ENCODE assay signal across 8 mouse cellular contexts in genomic region chr14:46885429-46885755, GRCm38 (mm10). TPM values are rescaled to one million over a fixed set of nuclear protein-coding genes. Genes with fewer than 3 reads are reported as not detected.
DNase-seq lines count a peak whose midpoint lies in the region; ATAC-seq and TF ChIP-seq lines count a peak whose summit lies in the region.

No protein-coding gene starts in this region.

- TF ChIP-seq CTCF in left cerebral cortex, adult 2 months (IDR thresholded peaks at IDR 0.05), result no peak; the same call in 1 of the 2 replicates

- no peaks in the 10 kb centered on the region for H3K9me3 ChIP-seq in forebrain, embryonic 12.5 days
- no peaks in the 10 kb centered on the region for H3K9me3 ChIP-seq in kidney, embryonic 15.5 days (replicated peaks)
- no peaks in the 10 kb centered on the region for H3K9me3 ChIP-seq in neural tube, embryonic 14.5 days (ENCODE audit: control insufficient read depth, low read length)

- peak overlapping the region; percentile 80; the same call in 1 of the 2 replicates for H3K9ac ChIP-seq in forebrain, embryonic 12.5 days
- H3K9ac ChIP-seq in kidney, embryonic 15.5 days, result peak overlapping the region; percentile 69; the same call in 1 of the 2 replicates
- peak overlapping the region; percentile 61 for H3K9ac ChIP-seq in neural tube, embryonic 14.5 days (replicated peaks; ENCODE audit: low read depth, low read length)

- H3K4me3 ChIP-seq in left cerebral cortex, adult 2 months, result peak overlapping the region; percentile 75
- peak overlapping the region; percentile 65 for H3K4me3 ChIP-seq in forebrain, embryonic 12.5 days (replicated peaks)
- H3K4me3 ChIP-seq in kidney, embryonic 15.5 days (replicated peaks), result peak overlapping the region; percentile 57
- H3K4me3 ChIP-seq in neural tube, embryonic 14.5 days (ENCODE audit: low read depth, low read length), result peak overlapping the region; percentile 56

- peak overlapping the region; percentile 94 for H3K4me2 ChIP-seq in forebrain, embryonic 12.5 days
- H3K4me2 ChIP-seq in kidney, embryonic 15.5 days, result peak overlapping the region; percentile 99
- H3K4me2 ChIP-seq in neural tube, embryonic 14.5 days (ENCODE audit: low read depth, low read length), result peak overlapping the region; percentile 99

- peaks cover 9% of the 10 kb centered on the region; the same call in 1 of the 2 replicates for H3K27me3 ChIP-seq in forebrain, embryonic 12.5 days
- no peaks in the 10 kb centered on the region for H3K27me3 ChIP-seq in kidney, embryonic 15.5 days
- H3K27me3 ChIP-seq in neural tube, embryonic 14.5 days (ENCODE audit: control insufficient read depth, insufficient read depth, low read length), result peaks cover 11% of the 10 kb centered on the region

- WGBS in forebrain, embryonic 12.5 days, result 2% methylated on average over 7 of the region's 7 CpGs
- WGBS in kidney, embryonic 15.5 days, result 3% methylated on average over 7 of the region's 7 CpGs
- WGBS in neural tube, embryonic 14.5 days, result 2% methylated on average over 7 of the region's 7 CpGs

- DNase-seq in left cerebral cortex, adult 2 months (ENCODE audit: extremely low spot score in 1 of 2, low spot score in 2 of 2), result no peak
- no peak for DNase-seq in left cerebral cortex, postnatal 4 days
- DNase-seq in embryo, embryonic 9.5 days (ENCODE audit: extremely low spot score), result no peak
- DNase-seq in embryo, embryonic 10.5 days (ENCODE audit: low spot score), result no peak
- DNase-seq in left cerebral cortex, postnatal 10 days (ENCODE audit: extremely low spot score in 1 of 2, low spot score in 2 of 2), result no peak

- peak overlapping the region; percentile 4; the same call in 1 of the 2 replicates for H3K27ac ChIP-seq in left cerebral cortex, adult 2 months
- H3K27ac ChIP-seq in forebrain, embryonic 12.5 days, result peak overlapping the region; percentile 82; the same call in 1 of the 2 replicates
- peak overlapping the region; percentile 89 for H3K27ac ChIP-seq in kidney, embryonic 15.5 days
- peak overlapping the region; percentile 75 for H3K27ac ChIP-seq in neural tube, embryonic 14.5 days (ENCODE audit: low read depth, low read length)

- no peaks in the 10 kb centered on the region; the same call in 1 of the 2 replicates for H3K36me3 ChIP-seq in forebrain, embryonic 12.5 days (replicated peaks)
- H3K36me3 ChIP-seq in kidney, embryonic 15.5 days, result no peaks in the 10 kb centered on the region
- H3K36me3 ChIP-seq in neural tube, embryonic 14.5 days (ENCODE audit: control insufficient read depth, insufficient read depth, low read length), result no peaks in the 10 kb centered on the region

- no peak for ATAC-seq in forebrain, embryonic 12.5 days (ENCODE audit: low FRiP score)
- no peak for ATAC-seq in kidney, embryonic 15.5 days (replicated peaks; ENCODE audit: low FRiP score)
- ATAC-seq in neural tube, embryonic 14.5 days (ENCODE audit: low read depth), result peak; percentile 13; the same call in 1 of the 2 replicates

- H3K4me1 ChIP-seq in forebrain, embryonic 12.5 days, result peaks cover 29% of the 10 kb centered on the region
- peaks cover 39% of the 10 kb centered on the region for H3K4me1 ChIP-seq in kidney, embryonic 15.5 days
- H3K4me1 ChIP-seq in neural tube, embryonic 14.5 days (ENCODE audit: control insufficient read depth, insufficient read depth, low read length), result peaks cover 5% of the 10 kb centered on the region; the same call in 1 of the 2 replicates

- intact Hi-C loops in left cerebral cortex, adult 2 months (cut with DNase I), result loop anchor here (2.0 kb wide), 1 partner anchor 55 kb away; no protein-coding TSS in a partner anchor
- intact Hi-C loops in left cerebral cortex, postnatal 4 days (cut with DNase I), result loop anchor here (10.0 kb wide), 1 partner anchor 89 kb away; no protein-coding TSS in a partner anchor
- intact Hi-C loops in left cerebral cortex, postnatal 10 days (cut with DNase I), result loop anchor here (2.0 kb wide), 1 partner anchor 201 kb away; no protein-coding TSS in a partner anchor

RNA-seq across cellular contexts. Expression of gene Samd4, which starts 2.7 kb away (rescaled TPM):
- total RNA-seq in left cerebral cortex, adult 2 months (2021), result 10 to 100 TPM; 26.8 to 32.1 TPM
- 10 to 100 TPM; 12.2 to 13.4 TPM for total RNA-seq in left cerebral cortex, postnatal 4 days (2021)
- 5.0 and 5.3 TPM in 2 replicates for polyA plus RNA-seq in forebrain, embryonic 12.5 days (2016; fragmentation: Nextera tagmentation; extraction: Ambion mirVana)
- 5.0 and 5.2 TPM in 2 replicates for polyA plus RNA-seq in kidney, embryonic 15.5 days (2015; fragmentation: Nextera tagmentation; extraction: Ambion mirVana)
- 2.6 and 3.8 TPM in 2 replicates for polyA plus RNA-seq in neural tube, embryonic 14.5 days (2014; fragmentation: Nextera tagmentation; extraction: Ambion mirVana)
- 10 to 100 TPM; 20.5 to 22.8 TPM for total RNA-seq in left cerebral cortex, postnatal 10 days (2021)

RNA-seq across cellular contexts. Expression of gene Cgrrf1, which starts 53.5 kb away (rescaled TPM):
- 10 to 100 TPM; 33.2 to 34.9 TPM for total RNA-seq in left cerebral cortex, adult 2 months (2021)
- total RNA-seq in left cerebral cortex, postnatal 4 days (2021), result 1 to 10 TPM; 6.3 TPM
- polyA plus RNA-seq in forebrain, embryonic 12.5 days (2016; fragmentation: Nextera tagmentation; extraction: Ambion mirVana), result 26.4 and 28.6 TPM in 2 replicates
- 27.8 and 29.9 TPM in 2 replicates for polyA plus RNA-seq in kidney, embryonic 15.5 days (2015; fragmentation: Nextera tagmentation; extraction: Ambion mirVana)
- polyA plus RNA-seq in neural tube, embryonic 14.5 days (2014; fragmentation: Nextera tagmentation; extraction: Ambion mirVana), result 23.5 and 26.2 TPM in 2 replicates
- total RNA-seq in left cerebral cortex, postnatal 10 days (2021), result 10 to 100 TPM; 11.5 to 13.9 TPM

Comparison
In these comparisons a context has a peak if more than half of its experiments do, and no peak if none do; other contexts are left out.
1. H3K27ac ChIP-seq: peak in every context shown above with its lines; median percentile 89 in kidney, embryonic 15.5 days; 82 in forebrain, embryonic 12.5 days; 75 in neural tube, embryonic 14.5 days; 4 in left cerebral cortex, adult 2 months.